Mouse (Mus musculus): ENCODE data around the gene Gbx2.

DNA sequence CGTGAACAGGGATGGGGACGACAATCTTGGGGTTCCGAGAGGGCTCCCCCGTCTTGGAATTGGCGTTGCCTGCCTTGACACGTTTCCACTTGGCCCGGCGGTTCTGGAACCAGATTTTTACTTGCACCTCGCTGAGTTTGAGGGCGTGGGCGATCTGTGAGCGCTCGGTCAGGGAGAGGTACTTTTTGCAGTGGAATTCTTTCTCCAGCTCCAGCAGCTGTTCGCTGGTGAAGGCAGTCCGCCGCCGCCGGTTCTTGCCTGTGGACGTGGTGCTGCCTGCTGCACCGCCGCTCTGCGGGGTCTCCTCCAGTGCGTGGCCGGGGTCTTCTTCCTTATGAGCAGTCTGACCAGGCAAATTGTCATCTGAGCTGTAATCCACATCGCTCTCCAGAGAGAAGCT is 2.3 kb downstream of the Gbx2 start:
- TF ChIP-seq CTCF (IDR thresholded peaks at IDR 0.05; ENCODE audit: insufficient read depth, low read depth, low read length) (no peak), POLR2A (IDR thresholded peaks at IDR 0.05; ENCODE audit: insufficient read depth, low read depth, low read length) (no peak)
